Mouse (Mus musculus) hindbrain, embryonic 14.5 days (tissue): ENCODE results near the gene Hoxa3. TPM values are rescaled to one million over a fixed set of nuclear protein-coding genes. Genes with fewer than 3 reads are reported as not detected.

Experiments
- ATAC-seq: fragments of 200-750 bp; cut with Nextera tagmentation; 2 replicates; pipeline ENCODE4 v1.8.0; 2017; ENCODE audit warnings: moderate number of reproducible peaks, mild to moderate bottlenecking, moderate TSS enrichment, moderate library complexity; ENCODE audit not compliant: low FRiP score
- DNase-seq: peaks from one replicate; pipeline ENCODE4 v3.0.0-alpha.2; 2015; ENCODE audit warnings: low spot score
- H3K27ac ChIP-seq: fragments of 300-500 bp; sonication (generic); 2 replicates; pipeline ENCODE4 v1.5.1; 2014; ENCODE audit warnings: mild to moderate bottlenecking, moderate library complexity
- H3K27me3 ChIP-seq: fragments of 300-500 bp; sonication (generic); 2 replicates; pipeline ENCODE4 v1.6.1; 2014; ENCODE audit warnings: mild to moderate bottlenecking, low read length, mixed read lengths; ENCODE audit not compliant: control insufficient read depth, insufficient read depth
- H3K36me3 ChIP-seq: fragments of 300-500 bp; sonication (generic); replicated peaks from 2 replicates; pipeline ENCODE4 v1.6.1; 2014; ENCODE audit not compliant: control insufficient read depth, insufficient read depth
- H3K4me1 ChIP-seq: fragments of 300-500 bp; sonication (generic); replicated peaks from 2 replicates; pipeline ENCODE4 v1.6.1; 2014; ENCODE audit warnings: antibody characterized with exemption, low read length, mixed read lengths; ENCODE audit not compliant: control insufficient read depth, insufficient read depth
- H3K4me2 ChIP-seq: fragments of 300-500 bp; sonication (generic); replicated peaks from 2 replicates; pipeline ENCODE4 v1.6.1; 2014; ENCODE audit warnings: mild to moderate bottlenecking, moderate library complexity
- H3K4me3 ChIP-seq: fragments of 300-500 bp; sonication (generic); replicated peaks from 2 replicates; pipeline ENCODE4 v1.5.1; 2014; ENCODE audit warnings: mild to moderate bottlenecking, low read length
- H3K9ac ChIP-seq: fragments of 300-500 bp; sonication (generic); 2 replicates; pipeline ENCODE4 v1.6.1; 2014
- H3K9me3 ChIP-seq: fragments of 300-500 bp; sonication (generic); 2 replicates; pipeline ENCODE4 v1.6.1; 2016; ENCODE audit warnings: low read length; ENCODE audit not compliant: control insufficient read depth
- WGBS: fragments of 180-500 bp; shearing (Covaris S2); extraction: QIAGEN DNeasy Blood & Tissue Kit; methylation state at CpG from one replicate; pipeline ENCODE4 v1.1.7; 2014; 5-methylcytosine and 5-hydroxymethylcytosine counted together
- polyA plus RNA-seq: library from polyadenylated mRNA; unstranded; fragments of >200 nt; fragmentation: Nextera tagmentation; extraction: Ambion mirVana; gene quantifications from 2 replicates; pipeline ENCODE4 v1.2.1, GENCODE M21; 2014

Hoxa3 gene
- polyA plus RNA-seq, 1 experiment from 2014 or later = 24.9 TPM

GRCm38 (mm10) chr6:52239625-52240388 lies 26.7 kb upstream of the Hoxa3 start:
- peaks cover 100% of the 10 kb centered on the region for H3K27me3 ChIP-seq
- H3K4me1 ChIP-seq = no peaks in the 10 kb centered on the region
- no peak overlapping the region for H3K4me3 ChIP-seq
- 2% methylated on average over 30 of the region's 30 CpGs for WGBS
- no peaks in the 10 kb centered on the region for H3K36me3 ChIP-seq
- no peak for DNase-seq
- no peak overlapping the region for H3K4me2 ChIP-seq
- ATAC-seq = no peak
- no peak overlapping the region for H3K27ac ChIP-seq
- H3K9me3 ChIP-seq = no peaks in the 10 kb centered on the region
- no peak overlapping the region for H3K9ac ChIP-seq

GRCm38 (mm10) chr6:52238976-52239375 lies 25.8 kb upstream of the Hoxa3 start:
- Histone ChIP-seq H3K4me2 (no peak overlapping the region), H3K9me3 (no peaks in the 10 kb centered on the region), H3K9ac (no peak overlapping the region), H3K4me3 (no peak overlapping the region), H3K27me3 (peaks cover 100% of the 10 kb centered on the region), H3K27ac (no peak overlapping the region), H3K4me1 (no peaks in the 10 kb centered on the region), H3K36me3 (no peaks in the 10 kb centered on the region)
- no peak for DNase-seq
- ATAC-seq = no peak
- 4% methylated on average over 7 of the region's 7 CpGs for WGBS

- Histone ChIP-seq H3K27ac (no peak overlapping the region), H3K4me2 (no peak overlapping the region), H3K4me1 (no peaks in the 10 kb centered on the region), H3K36me3 (no peaks in the 10 kb centered on the region), H3K9me3 (no peaks in the 10 kb centered on the region), H3K9ac (no peak overlapping the region), H3K4me3 (no peak overlapping the region), H3K27me3 (peaks cover 100% of the 10 kb centered on the region)
- ATAC-seq = no peak
- 4% methylated on average over 7 of the region's 7 CpGs for WGBS
- no peak for DNase-seq
Measured at GRCm38 (mm10) chr6:52238155-52238545, 25.0 kb upstream of the Hoxa3 start.

- H3K36me3 ChIP-seq = no peaks in the 10 kb centered on the region
- ATAC-seq = no peak
- H3K9me3 ChIP-seq = no peaks in the 10 kb centered on the region
- H3K27me3 ChIP-seq = peaks cover 100% of the 10 kb centered on the region
- no peak overlapping the region for H3K4me2 ChIP-seq
- H3K27ac ChIP-seq = no peak overlapping the region
- no peak overlapping the region for H3K4me3 ChIP-seq
- DNase-seq = no peak
- WGBS = 9% methylated on average over 10 of the region's 10 CpGs
- no peaks in the 10 kb centered on the region for H3K4me1 ChIP-seq
- H3K9ac ChIP-seq = no peak overlapping the region
Measured at GRCm38 (mm10) chr6:52237346-52238154, 24.4 kb upstream of the Hoxa3 start.

GRCm38 (mm10) chr6:52236806-52237205 lies 23.7 kb upstream of the Hoxa3 start:
- H3K9ac ChIP-seq = no peak overlapping the region
- H3K4me1 ChIP-seq = no peaks in the 10 kb centered on the region
- H3K4me2 ChIP-seq = no peak overlapping the region
- H3K9me3 ChIP-seq = no peaks in the 10 kb centered on the region
- no peak overlapping the region for H3K4me3 ChIP-seq
- DNase-seq (no peak), ATAC-seq (no peak)
- WGBS = 8% methylated on average over 3 of the region's 3 CpGs
- no peak overlapping the region for H3K27ac ChIP-seq
- H3K27me3 ChIP-seq = peaks cover 100% of the 10 kb centered on the region
- no peaks in the 10 kb centered on the region for H3K36me3 ChIP-seq

- H3K4me2 ChIP-seq = no peak overlapping the region
- H3K9ac ChIP-seq = no peak overlapping the region
- peaks cover 98% of the 10 kb centered on the region for H3K27me3 ChIP-seq
- ATAC-seq = no peak
- H3K9me3 ChIP-seq = no peaks in the 10 kb centered on the region
- H3K4me1 ChIP-seq = no peaks in the 10 kb centered on the region
- no peak overlapping the region for H3K27ac ChIP-seq
- H3K36me3 ChIP-seq = no peaks in the 10 kb centered on the region
- no peak overlapping the region for H3K4me3 ChIP-seq
- no peak for DNase-seq
- 20% methylated on average over 6 of the region's 6 CpGs for WGBS
Measured at GRCm38 (mm10) chr6:52235866-52236265, 22.7 kb upstream of the Hoxa3 start.

GRCm38 (mm10) chr6:52235267-52235666 lies 22.1 kb upstream of the Hoxa3 start:
- DNase-seq (no peak), ATAC-seq (no peak)
- Histone ChIP-seq H3K27ac (no peak overlapping the region), H3K4me3 (no peak overlapping the region), H3K36me3 (no peaks in the 10 kb centered on the region), H3K4me2 (no peak overlapping the region), H3K4me1 (no peaks in the 10 kb centered on the region), H3K9me3 (no peaks in the 10 kb centered on the region), H3K9ac (no peak overlapping the region), H3K27me3 (peaks cover 98% of the 10 kb centered on the region)
- WGBS = 26% methylated on average over 9 of the region's 9 CpGs

GRCm38 (mm10) chr6:52234428-52235140 lies 21.4 kb upstream of the Hoxa3 start:
- 1% methylated on average over 61 of the region's 68 CpGs for WGBS
- Histone ChIP-seq H3K4me1 (no peaks in the 10 kb centered on the region), H3K27ac (no peak overlapping the region), H3K36me3 (no peaks in the 10 kb centered on the region), H3K4me2 (no peak overlapping the region), H3K9me3 (no peaks in the 10 kb centered on the region), H3K4me3 (no peak overlapping the region), H3K9ac (no peak overlapping the region), H3K27me3 (peaks cover 98% of the 10 kb centered on the region)
- no peak for ATAC-seq
- no peak for DNase-seq
